8 mouse cellular contexts compared by ENCODE assay signal in the genomic region with DNA sequence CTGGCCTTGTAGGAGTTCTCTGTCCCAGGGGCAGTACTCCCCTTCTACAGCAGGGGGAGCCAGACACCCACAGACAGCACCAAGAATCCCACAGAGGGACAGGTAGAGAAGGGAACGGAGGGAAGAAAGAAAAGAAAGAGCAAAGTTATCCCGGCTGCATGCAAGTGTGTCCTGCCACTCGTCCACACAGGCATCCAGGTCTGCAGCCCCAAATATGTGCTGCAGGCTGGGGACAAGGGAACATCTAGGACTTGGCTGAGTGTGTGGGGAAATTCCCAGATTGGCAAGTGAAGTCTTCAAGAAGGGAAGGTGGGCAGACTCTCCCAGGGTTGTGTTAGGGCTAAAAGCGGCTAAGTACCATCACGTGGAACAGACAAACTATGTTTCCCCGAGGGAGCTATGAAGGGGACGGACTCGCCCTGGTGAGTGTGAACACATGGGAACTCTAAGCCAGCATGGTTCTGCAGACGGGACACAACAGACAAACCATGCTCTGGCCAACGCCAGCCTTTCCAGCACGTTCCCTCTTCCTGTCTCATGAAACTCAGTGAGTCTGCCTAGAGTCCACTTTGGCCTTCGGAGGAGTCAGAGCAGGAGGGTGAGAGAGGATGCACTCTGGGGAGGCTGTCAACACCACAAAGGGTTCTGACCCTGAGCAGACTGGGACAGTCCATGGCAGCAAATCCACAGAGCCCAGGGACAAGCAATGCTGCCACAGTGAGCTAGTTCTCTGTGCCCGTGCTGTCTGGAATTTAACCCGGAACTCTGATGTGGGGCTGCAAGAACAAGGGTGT. TPM values are rescaled to one million over a fixed set of nuclear protein-coding genes. Genes with fewer than 3 reads are reported as not detected.
DNase-seq lines count a peak whose midpoint lies in the region.

No protein-coding gene starts in this region.

- DNase-seq in ZHBTc4 (ENCODE audit: low read depth, low spot score), result peak; percentile 82
- DNase-seq in cerebellum, postnatal 36 days, result peak; percentile 88 to 96
- peak; percentile 80 for DNase-seq in gastrocnemius, postnatal 10 days
- peak; percentile 41 for DNase-seq in hindlimb bud, embryonic 11.5 days (ENCODE audit: extremely low spot score, low read depth, low spot score)
- peak; percentile 87 to 88 for DNase-seq in left cerebral cortex, adult 18-20 months (ENCODE audit: low spot score in 2 of 2)
- peak; percentile 71 to 85 for DNase-seq in lung, postnatal 4 days
- DNase-seq in right cerebral cortex, adult 2 months (ENCODE audit: low spot score in 2 of 2), result peak; percentile 93
- peak; percentile 34 for DNase-seq in urinary bladder, postnatal 10 days (ENCODE audit: low spot score)

RNA-seq across cellular contexts. Expression of a gene that starts 55.3 kb away (rescaled TPM):
- total RNA-seq in gastrocnemius, postnatal 10 days (2021), result 1 to 10 TPM; 2.7 to 3.2 TPM
- total RNA-seq in left cerebral cortex, adult 18-20 months (2021), result 10 to 100 TPM in 1 of 2 experiments, 1 to 10 TPM in 1; 9.2 to 10.0 TPM

Comparison
In these comparisons a context has a peak if more than half of its experiments do, and no peak if none do; other contexts are left out.
1. Peak in every context shown above with its lines: DNase-seq.
2. DNase-seq: peak in every context shown above with its lines; median percentile 93 in right cerebral cortex, adult 2 months; 92 in cerebellum, postnatal 36 days; 88 in left cerebral cortex, adult 18-20 months; 82 in ZHBTc4; 80 in gastrocnemius, postnatal 10 days; 78 in lung, postnatal 4 days; 41 in hindlimb bud, embryonic 11.5 days; 34 in urinary bladder, postnatal 10 days.